Mouse (Mus musculus): ENCODE measurements around the gene Gm20662. TPM values are rescaled to one million over a fixed set of nuclear protein-coding genes. Genes with fewer than 3 reads are reported as not detected.

Gene Gm20662
- polyA plus RNA-seq, 1 experiment from 2014 or later: 0.14 TPM

DNA sequence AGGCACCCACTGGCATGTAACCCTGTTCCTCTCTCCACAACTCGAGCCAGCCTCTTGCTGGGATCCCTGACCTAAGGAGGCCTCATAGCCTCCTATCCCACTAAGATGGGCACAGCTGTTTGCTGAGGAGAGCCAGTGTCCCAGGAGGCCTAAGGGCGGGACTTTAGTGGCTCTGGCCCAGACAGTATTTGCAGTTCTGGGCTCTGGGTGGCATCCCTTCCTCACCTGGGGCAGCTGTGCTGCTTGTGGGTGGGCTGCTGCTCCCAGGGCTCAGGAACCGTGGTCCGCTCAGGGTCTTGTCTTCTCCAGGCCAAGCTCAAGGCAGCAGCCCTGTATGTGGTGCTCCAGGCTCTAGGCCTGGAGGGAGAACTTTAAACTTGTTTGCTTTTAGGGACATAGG, 50.4 kb downstream of the Gm20662 start:
- no peak overlapping the region for H3K9ac ChIP-seq (ENCODE audit: low read depth, low read length)
- H3K27me3 ChIP-seq (ENCODE audit: control insufficient read depth, insufficient read depth, low read length): no peaks in the 10 kb centered on the region
- H3K4me1 ChIP-seq (replicated peaks; ENCODE audit: control insufficient read depth, insufficient read depth, low read length): peaks cover 9% of the 10 kb centered on the region; the same call in 1 of the 2 replicates
- WGBS: 92% methylated on average over 4 of the region's 4 CpGs
- H3K4me3 ChIP-seq (ENCODE audit: low read depth, low read length): no peak overlapping the region
- H3K9me3 ChIP-seq (ENCODE audit: control insufficient read depth, low read length): no peaks in the 10 kb centered on the region
- H3K4me2 ChIP-seq (replicated peaks; ENCODE audit: low read depth, low read length): no peak overlapping the region
- H3K36me3 ChIP-seq (ENCODE audit: control insufficient read depth, insufficient read depth, low read length): 0 out of 2 replicates have a peak, but pooled peaks cover 5% of the 10 kb centered on the region
- ATAC-seq (ENCODE audit: low FRiP score): no peak
- no peak overlapping the region for H3K27ac ChIP-seq (ENCODE audit: low read depth, low read length)
- DNase-seq (ENCODE audit: low spot score): no peak

DNA sequence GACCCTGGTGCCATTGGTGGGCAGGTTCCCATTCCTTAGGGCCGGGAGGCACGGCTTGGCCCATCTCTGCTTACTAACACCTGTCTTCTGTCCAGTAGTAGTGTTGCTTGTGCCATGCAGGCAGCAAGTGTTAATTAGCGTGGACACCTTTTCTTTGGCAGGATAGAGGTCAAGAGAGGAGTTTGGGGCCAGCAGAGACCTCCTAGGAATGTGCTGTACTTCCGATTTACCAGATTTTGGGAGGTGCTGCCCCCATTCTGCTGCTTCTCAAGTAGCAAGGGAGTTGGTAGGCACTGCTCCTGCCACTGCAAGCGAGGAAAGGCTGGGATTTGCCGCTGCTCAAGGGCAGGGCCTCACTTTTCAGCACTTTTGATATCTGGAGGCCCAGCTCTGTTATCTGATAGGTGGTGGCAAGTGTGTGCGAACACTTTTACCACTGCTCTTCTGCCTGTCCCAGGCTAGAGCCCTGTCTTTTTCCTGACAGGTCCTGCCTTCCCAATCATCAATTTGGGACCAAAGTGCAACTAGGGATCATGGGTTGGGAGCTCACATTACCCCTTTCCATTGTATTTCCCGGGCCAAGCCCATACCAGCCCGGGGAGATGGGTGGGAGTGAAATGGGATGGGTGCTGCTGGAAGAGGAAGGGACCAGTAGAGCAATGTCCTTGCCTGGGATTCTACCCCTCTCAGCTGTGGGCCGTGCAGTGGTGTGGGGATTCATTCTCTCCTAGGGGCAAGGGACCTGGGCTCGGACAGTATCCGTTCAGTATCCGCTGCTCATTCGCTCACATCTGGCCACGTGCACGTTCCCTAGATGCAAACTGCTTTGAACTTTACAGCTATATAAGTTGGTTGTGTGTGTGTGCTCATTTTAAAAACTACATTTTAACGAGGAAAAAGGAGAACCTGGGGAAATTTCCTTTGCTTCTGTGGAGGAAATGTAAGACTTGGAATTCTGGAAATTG, 51.7 kb downstream of the Gm20662 start:
- Histone ChIP-seq H3K36me3 (ENCODE audit: control insufficient read depth, insufficient read depth, low read length) (0 out of 2 replicates have a peak, but pooled peaks cover 5% of the 10 kb centered on the region), H3K4me3 (ENCODE audit: low read depth, low read length) (peak overlapping the region; percentile 59), H3K9ac (ENCODE audit: low read depth, low read length) (peak overlapping the region; percentile 42; the same call in 1 of the 2 replicates), H3K27ac (ENCODE audit: low read depth, low read length) (no peak overlapping the region), H3K9me3 (ENCODE audit: control insufficient read depth, low read length) (no peaks in the 10 kb centered on the region), H3K27me3 (ENCODE audit: control insufficient read depth, insufficient read depth, low read length) (no peaks in the 10 kb centered on the region), H3K4me2 (replicated peaks; ENCODE audit: low read depth, low read length) (peak overlapping the region; percentile 93), H3K4me1 (replicated peaks; ENCODE audit: control insufficient read depth, insufficient read depth, low read length) (peaks cover 9% of the 10 kb centered on the region; the same call in 1 of the 2 replicates)
- DNase-seq (ENCODE audit: low spot score): peak; percentile 19
- 51% methylated on average over 17 of the region's 17 CpGs for WGBS
- no peak for ATAC-seq (ENCODE audit: low FRiP score)

DNA sequence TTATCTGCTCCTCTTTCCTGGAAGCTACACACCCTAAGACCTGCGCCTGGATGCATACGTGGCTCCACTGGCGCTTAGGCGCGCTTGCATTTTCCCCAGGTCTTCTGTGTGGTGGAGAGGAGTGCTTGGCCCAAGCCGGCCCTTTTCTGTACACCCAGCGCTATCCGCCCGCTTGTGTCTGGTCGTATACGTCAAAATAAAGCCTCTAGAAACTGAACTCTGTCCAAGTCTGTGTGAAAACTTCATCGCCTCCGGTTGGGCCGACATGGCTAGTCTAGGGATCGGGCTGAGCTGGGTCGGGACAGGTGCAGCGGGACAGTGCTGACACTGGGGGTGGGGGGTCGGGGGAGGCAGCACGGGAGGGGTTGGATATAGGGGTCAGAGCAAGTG, 52.4 kb downstream of the Gm20662 start:
- 0 out of 2 replicates have a peak, but pooled peaks cover 5% of the 10 kb centered on the region for H3K36me3 ChIP-seq (ENCODE audit: control insufficient read depth, insufficient read depth, low read length)
- H3K4me3 ChIP-seq (ENCODE audit: low read depth, low read length): peak overlapping the region; percentile 59
- no peaks in the 10 kb centered on the region for H3K27me3 ChIP-seq (ENCODE audit: control insufficient read depth, insufficient read depth, low read length)
- DNase-seq (ENCODE audit: low spot score): no peak
- WGBS: under 1% methylated on average over 19 of the region's 19 CpGs
- no peaks in the 10 kb centered on the region for H3K9me3 ChIP-seq (ENCODE audit: control insufficient read depth, low read length)
- peaks cover 11% of the 10 kb centered on the region; the same call in 1 of the 2 replicates for H3K4me1 ChIP-seq (replicated peaks; ENCODE audit: control insufficient read depth, insufficient read depth, low read length)
- peak overlapping the region; percentile 47; the same call in 1 of the 2 replicates for H3K27ac ChIP-seq (ENCODE audit: low read depth, low read length)
- H3K9ac ChIP-seq (ENCODE audit: low read depth, low read length): peak overlapping the region; percentile 42; the same call in 1 of the 2 replicates
- peak; percentile 51 for ATAC-seq (ENCODE audit: low FRiP score)
- H3K4me2 ChIP-seq (replicated peaks; ENCODE audit: low read depth, low read length): peak overlapping the region; percentile 93

DNA sequence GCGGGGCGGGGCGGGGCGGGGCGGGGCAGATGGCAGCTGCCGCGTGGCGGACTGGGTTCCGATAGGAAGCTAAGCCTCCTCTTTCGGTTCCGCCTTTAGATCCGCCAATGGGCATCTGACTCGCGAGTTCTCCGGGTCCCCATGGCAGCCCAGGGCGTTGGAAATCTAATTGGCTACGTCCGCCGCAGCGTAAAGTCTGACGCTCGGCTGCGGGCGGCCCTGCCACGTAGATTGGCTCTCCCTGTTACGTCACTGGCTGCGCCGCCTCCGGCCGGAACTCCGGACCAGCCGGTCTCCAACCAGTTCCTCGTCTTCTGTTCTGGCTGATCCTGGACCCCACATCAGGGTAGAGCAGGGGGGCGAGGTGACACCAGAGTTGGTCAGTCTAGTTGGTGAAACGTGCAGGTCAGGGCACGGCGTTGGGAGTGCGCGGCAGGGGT, 52.9 kb downstream of the Gm20662 start, which contains the start of gene Gmppb:
Gmppb (plus strand) TSS at position 227 of the 440 bp plus-strand sequence.
- peak within 1 kb of the TSS; percentile 85 for H3K9ac ChIP-seq (ENCODE audit: low read depth, low read length)
- H3K36me3 ChIP-seq (ENCODE audit: control insufficient read depth, insufficient read depth, low read length): 0 out of 2 replicates have a peak, but pooled peaks cover 5% of the 10 kb centered on the region
- peak within 1 kb of the TSS; percentile 93 for H3K4me2 ChIP-seq (replicated peaks; ENCODE audit: low read depth, low read length)
- no peaks in the 10 kb centered on the region for H3K9me3 ChIP-seq (ENCODE audit: control insufficient read depth, low read length)
- H3K4me3 ChIP-seq (ENCODE audit: low read depth, low read length): peak within 1 kb of the TSS; percentile 59
- ATAC-seq (ENCODE audit: low FRiP score): peak; percentile 93
- H3K27ac ChIP-seq (ENCODE audit: low read depth, low read length): peak within 1 kb of the TSS; percentile 47
- no peaks in the 10 kb centered on the region for H3K27me3 ChIP-seq (ENCODE audit: control insufficient read depth, insufficient read depth, low read length)
- peak; percentile 96 for DNase-seq (ENCODE audit: low spot score)
- H3K4me1 ChIP-seq (replicated peaks; ENCODE audit: control insufficient read depth, insufficient read depth, low read length): peaks cover 11% of the 10 kb centered on the region; the same call in 1 of the 2 replicates
- under 1% methylated on average over 35 of the region's 39 CpGs for WGBS

DNA sequence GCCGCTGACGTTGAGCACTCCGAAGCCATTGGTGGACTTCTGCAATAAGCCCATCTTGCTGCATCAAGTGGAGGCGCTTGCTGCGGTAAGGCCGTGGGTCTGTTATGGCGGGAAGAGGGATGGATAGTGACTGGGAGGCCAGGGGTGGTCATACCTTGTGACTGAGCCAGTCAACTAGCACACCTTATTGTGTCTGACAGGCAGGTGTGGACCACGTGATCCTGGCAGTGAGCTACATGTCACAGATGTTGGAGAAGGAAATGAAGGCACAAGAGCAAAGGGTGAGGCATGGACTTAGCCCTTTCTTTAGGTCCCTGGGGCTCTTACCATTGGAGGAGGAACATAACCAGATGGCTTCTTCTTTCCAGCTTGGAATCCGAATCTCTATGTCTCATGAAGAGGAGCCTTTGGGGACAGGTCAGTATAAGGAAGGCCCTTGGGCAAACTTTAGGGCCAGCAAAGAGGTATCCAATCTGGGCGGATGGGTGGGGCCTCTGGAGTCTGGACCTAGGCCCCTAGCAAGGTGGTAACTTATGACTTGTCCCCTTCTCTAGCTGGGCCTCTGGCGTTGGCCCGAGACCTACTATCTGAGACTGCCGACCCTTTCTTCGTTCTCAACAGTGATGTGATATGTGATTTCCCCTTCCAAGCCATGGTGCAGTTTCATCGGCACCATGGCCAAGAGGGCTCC, 53.6 kb downstream of the Gm20662 start:
- 0 out of 2 replicates have a peak, but pooled peaks cover 5% of the 10 kb centered on the region for H3K36me3 ChIP-seq (ENCODE audit: control insufficient read depth, insufficient read depth, low read length)
- DNase-seq (ENCODE audit: low spot score) (no peak), ATAC-seq (ENCODE audit: low FRiP score) (peak; percentile 17; the same call in 1 of the 2 replicates)
- peak overlapping the region; percentile 85 for H3K9ac ChIP-seq (ENCODE audit: low read depth, low read length)
- peak overlapping the region; percentile 93 for H3K4me2 ChIP-seq (replicated peaks; ENCODE audit: low read depth, low read length)
- H3K9me3 ChIP-seq (ENCODE audit: control insufficient read depth, low read length): no peaks in the 10 kb centered on the region
- H3K27ac ChIP-seq (ENCODE audit: low read depth, low read length): peak overlapping the region; percentile 43
- H3K27me3 ChIP-seq (ENCODE audit: control insufficient read depth, insufficient read depth, low read length): no peaks in the 10 kb centered on the region
- peak overlapping the region; percentile 59 for H3K4me3 ChIP-seq (ENCODE audit: low read depth, low read length)
- H3K4me1 ChIP-seq (replicated peaks; ENCODE audit: control insufficient read depth, insufficient read depth, low read length): peaks cover 11% of the 10 kb centered on the region; the same call in 1 of the 2 replicates
- 44% methylated on average over 15 of the region's 15 CpGs for WGBS

DNA sequence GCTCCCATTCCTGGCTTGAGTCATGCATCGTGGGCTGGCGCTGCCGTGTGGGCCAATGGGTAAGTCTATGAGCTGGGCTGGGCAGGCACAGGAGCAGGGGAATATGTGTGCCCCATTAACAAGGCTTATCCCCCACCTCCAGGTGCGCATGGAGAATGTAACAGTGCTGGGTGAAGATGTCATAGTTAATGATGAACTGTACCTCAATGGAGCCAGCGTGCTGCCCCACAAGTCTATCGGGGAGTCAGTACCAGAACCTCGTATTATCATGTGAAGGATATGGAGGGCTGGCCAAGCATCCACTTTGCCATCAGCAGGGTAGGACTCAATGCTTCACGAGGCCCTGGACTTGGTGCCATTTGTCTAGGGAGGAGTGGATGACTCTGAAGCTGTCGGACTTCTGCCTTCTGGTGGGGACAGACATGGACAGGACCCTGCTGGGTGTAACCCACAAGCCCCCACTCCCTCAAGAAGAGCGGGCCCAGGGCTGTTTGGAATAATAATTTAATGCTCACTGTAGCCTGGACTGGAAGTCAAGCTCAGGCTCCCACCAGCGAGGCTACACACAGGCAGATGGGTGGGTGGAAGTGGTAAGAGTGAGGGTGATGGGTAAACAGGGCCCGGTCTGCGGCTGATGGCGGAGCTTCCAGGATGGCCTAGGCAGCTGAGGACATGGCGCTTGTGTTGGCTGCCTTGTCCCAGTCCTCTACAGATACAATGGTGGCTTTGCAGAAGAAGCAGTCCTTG, 55.2 kb downstream of the Gm20662 start:
- H3K36me3 ChIP-seq (ENCODE audit: control insufficient read depth, insufficient read depth, low read length): 0 out of 2 replicates have a peak, but pooled peaks cover 2% of the 10 kb centered on the region
- 94% methylated on average over 15 of the region's 15 CpGs for WGBS
- ATAC-seq (ENCODE audit: low FRiP score): no peak

DNA sequence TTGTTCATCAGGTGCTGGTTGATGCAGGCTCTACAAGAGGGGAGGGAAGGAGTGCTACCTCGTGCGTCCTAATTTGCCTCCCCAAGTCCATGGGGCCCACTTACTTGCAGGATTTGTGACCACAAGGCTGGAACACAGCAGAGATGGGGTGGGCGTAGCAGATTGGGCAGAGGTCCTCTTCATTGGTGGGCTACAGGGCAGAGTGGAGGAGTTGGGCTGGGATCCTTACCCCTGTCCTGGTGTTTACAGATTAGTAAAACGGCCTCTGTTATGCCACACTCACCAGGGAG, 55.7 kb downstream of the Gm20662 start:
- no peak for ATAC-seq (ENCODE audit: low FRiP score)
- no peak for DNase-seq (ENCODE audit: low spot score)
- H3K4me1 ChIP-seq (replicated peaks; ENCODE audit: control insufficient read depth, insufficient read depth, low read length): peaks cover 11% of the 10 kb centered on the region; the same call in 1 of the 2 replicates
- H3K4me3 ChIP-seq (ENCODE audit: low read depth, low read length): no peak overlapping the region
- no peaks in the 10 kb centered on the region for H3K9me3 ChIP-seq (ENCODE audit: control insufficient read depth, low read length)
- WGBS: 88% methylated on average over 4 of the region's 4 CpGs
- 0 out of 2 replicates have a peak, but pooled peaks cover 2% of the 10 kb centered on the region for H3K36me3 ChIP-seq (ENCODE audit: control insufficient read depth, insufficient read depth, low read length)
- H3K27me3 ChIP-seq (ENCODE audit: control insufficient read depth, insufficient read depth, low read length): no peaks in the 10 kb centered on the region
- H3K27ac ChIP-seq (ENCODE audit: low read depth, low read length): no peak overlapping the region
- no peak overlapping the region for H3K9ac ChIP-seq (ENCODE audit: low read depth, low read length)
- H3K4me2 ChIP-seq (replicated peaks; ENCODE audit: low read depth, low read length): no peak overlapping the region

More for the DNA sequence above, 55.2 kb downstream of the Gm20662 start:
- peaks cover 11% of the 10 kb centered on the region; the same call in 1 of the 2 replicates for H3K4me1 ChIP-seq (replicated peaks; ENCODE audit: control insufficient read depth, insufficient read depth, low read length)
- no peaks in the 10 kb centered on the region for H3K9me3 ChIP-seq (ENCODE audit: control insufficient read depth, low read length)
- H3K4me2 ChIP-seq (replicated peaks; ENCODE audit: low read depth, low read length): no peak overlapping the region
- H3K4me3 ChIP-seq (ENCODE audit: low read depth, low read length): no peak overlapping the region
- H3K27ac ChIP-seq (ENCODE audit: low read depth, low read length): no peak overlapping the region
- no peaks in the 10 kb centered on the region for H3K27me3 ChIP-seq (ENCODE audit: control insufficient read depth, insufficient read depth, low read length)
- no peak for DNase-seq (ENCODE audit: low spot score)
- no peak overlapping the region for H3K9ac ChIP-seq (ENCODE audit: low read depth, low read length)

DNA sequence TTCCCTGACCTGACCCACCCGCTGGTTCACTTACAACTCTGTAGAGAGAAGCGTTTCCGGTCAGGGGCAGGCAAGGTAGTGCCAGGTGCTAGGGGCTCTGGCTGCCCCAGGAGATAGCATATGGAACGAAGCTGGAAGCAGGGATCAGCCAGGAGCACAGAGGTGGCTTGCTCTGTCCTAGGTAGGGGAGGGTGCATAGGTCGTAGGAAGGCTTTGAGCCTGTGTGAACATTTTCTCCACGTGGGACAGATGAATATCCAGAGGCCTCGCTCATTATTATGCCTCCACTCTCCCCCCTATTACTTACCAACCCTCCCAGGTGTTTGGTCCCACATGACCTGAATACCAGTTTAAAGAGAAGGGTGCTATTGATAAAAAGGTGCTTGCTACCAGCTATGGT, 56.3 kb downstream of the Gm20662 start:
- Histone ChIP-seq H3K27ac (ENCODE audit: low read depth, low read length) (no peak overlapping the region), H3K36me3 (ENCODE audit: control insufficient read depth, insufficient read depth, low read length) (no peaks in the 10 kb centered on the region), H3K9ac (ENCODE audit: low read depth, low read length) (no peak overlapping the region), H3K4me2 (replicated peaks; ENCODE audit: low read depth, low read length) (no peak overlapping the region), H3K9me3 (ENCODE audit: control insufficient read depth, low read length) (no peaks in the 10 kb centered on the region), H3K4me1 (replicated peaks; ENCODE audit: control insufficient read depth, insufficient read depth, low read length) (peaks cover 11% of the 10 kb centered on the region; the same call in 1 of the 2 replicates), H3K4me3 (ENCODE audit: low read depth, low read length) (no peak overlapping the region), H3K27me3 (ENCODE audit: control insufficient read depth, insufficient read depth, low read length) (no peaks in the 10 kb centered on the region)
- 76% methylated on average over 7 of the region's 7 CpGs for WGBS
- DNase-seq (ENCODE audit: low spot score): no peak
- ATAC-seq (ENCODE audit: low FRiP score): no peak

All from hindbrain, embryonic 11.5 days (tissue).